Mouse (Mus musculus) kidney, embryonic 14.5 days (tissue): ENCODE measurements at regions not wholly inside any gene's neighbourhood (a gene's known extent, or its start where the extent isn't known, plus 50 kb on each side); places are given as distances from the start of the nearest gene placed in this dataset.
"Not testable (repeated sequence)": the region's sequence is repeated elsewhere in the genome, so short reads cannot be mapped to it uniquely, and the experiment has no call there.

Experiments used
- ATAC-seq: fragments of 200-750 bp; cut with Nextera tagmentation; 2 replicates; pipeline ENCODE4 v1.8.0; 2017; ENCODE audit warnings: moderate number of reproducible peaks, mild to moderate bottlenecking, moderate TSS enrichment, moderate library complexity; ENCODE audit not compliant: low FRiP score, low TSS enrichment
- H3K27ac ChIP-seq: fragments of 300-500 bp; sonication (generic); 2 replicates; pipeline ENCODE4 v1.5.1; 2014; ENCODE audit warnings: low read depth, mild to moderate bottlenecking, low read length, moderate library complexity, mixed read lengths
- H3K27me3 ChIP-seq: fragments of 300-500 bp; sonication (generic); 2 replicates; pipeline ENCODE4 v1.6.1; 2014; ENCODE audit warnings: mild to moderate bottlenecking, low read length; ENCODE audit not compliant: control insufficient read depth, insufficient read depth
- H3K36me3 ChIP-seq: fragments of 300-500 bp; sonication (generic); 2 replicates; pipeline ENCODE4 v1.6.1; 2014; ENCODE audit warnings: low read length, mixed read lengths; ENCODE audit not compliant: control insufficient read depth, insufficient read depth
- H3K4me1 ChIP-seq: fragments of 300-500 bp; sonication (generic); 2 replicates; pipeline ENCODE4 v1.6.1; 2014; ENCODE audit warnings: low read length, mixed read lengths; ENCODE audit not compliant: control insufficient read depth, insufficient read depth
- H3K4me2 ChIP-seq: fragments of 300-500 bp; sonication (generic); replicated peaks from 2 replicates; pipeline ENCODE4 v1.6.1; 2014; ENCODE audit warnings: low read depth, mild to moderate bottlenecking, low read length
- H3K4me3 ChIP-seq: fragments of 300-500 bp; sonication (generic); 2 replicates; pipeline ENCODE4 v1.5.1; 2014; ENCODE audit warnings: mild to moderate bottlenecking, low read length
- H3K9ac ChIP-seq: fragments of 300-500 bp; sonication (generic); 2 replicates; pipeline ENCODE4 v1.6.1; 2014; ENCODE audit warnings: low read depth, mild to moderate bottlenecking, low read length, moderate library complexity
- H3K9me3 ChIP-seq: fragments of 300-500 bp; sonication (generic); 2 replicates; pipeline ENCODE4 v1.6.1; 2016; ENCODE audit warnings: low read length; ENCODE audit not compliant: control insufficient read depth
- WGBS: fragments of 180-500 bp; shearing (Covaris S2); extraction: QIAGEN DNeasy Blood & Tissue Kit; methylation state at CpG from one replicate; pipeline ENCODE4 v1.1.7; 2014; 5-methylcytosine and 5-hydroxymethylcytosine counted together

DNA sequence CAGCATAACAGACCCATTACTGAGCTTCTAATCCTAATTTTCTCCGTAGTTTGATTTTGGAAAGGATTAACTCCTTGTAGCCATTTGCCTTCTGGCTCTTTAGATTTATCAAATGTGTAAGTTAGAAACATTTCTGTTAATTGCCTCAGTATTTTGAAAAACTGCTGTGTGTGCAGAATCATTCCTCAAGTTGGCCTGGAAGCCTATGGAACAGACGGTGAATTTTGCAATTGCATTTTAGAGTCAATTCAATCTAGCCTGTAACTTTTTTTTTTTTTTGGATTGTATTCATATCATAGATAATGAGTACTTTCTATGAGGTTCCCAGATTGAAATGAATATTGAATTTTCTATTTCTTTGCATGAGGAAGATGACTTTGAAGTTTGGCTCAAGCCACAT is 146.3 kb downstream of the Wdr20rt start:
- Histone ChIP-seq H3K9me3 (no peaks in the 10 kb centered on the region), H3K36me3 (no peaks in the 10 kb centered on the region), H3K4me3 (no peak overlapping the region), H3K4me1 (no peaks in the 10 kb centered on the region), H3K27me3 (no peaks in the 10 kb centered on the region), H3K4me2 (no peak overlapping the region), H3K9ac (no peak overlapping the region), H3K27ac (no peak overlapping the region)
- WGBS: 96% methylated on average over 2 of the region's 2 CpGs
- no peak for ATAC-seq

DNA sequence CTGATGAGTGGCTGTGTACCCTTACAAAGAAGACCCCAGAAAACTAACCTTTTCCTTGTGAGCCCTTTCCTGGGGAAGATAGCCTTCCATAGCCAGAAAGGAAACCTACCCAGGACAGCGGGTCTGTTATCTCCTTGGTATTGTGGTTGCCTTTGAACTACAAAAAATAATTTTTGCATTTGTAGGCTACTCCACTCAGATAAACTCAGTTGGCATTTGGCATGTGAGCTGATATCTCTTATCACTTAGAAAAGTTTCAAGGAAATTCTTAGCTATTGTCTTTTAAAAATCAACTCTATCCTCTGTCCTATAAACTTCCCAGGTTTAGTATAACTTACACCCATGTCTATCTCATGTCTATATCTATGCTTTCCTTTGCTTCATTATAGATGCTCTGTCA is 154.0 kb downstream of the Wdr20rt start:
- Histone ChIP-seq H3K4me2 (no peak overlapping the region), H3K9me3 (no peaks in the 10 kb centered on the region), H3K36me3 (no peaks in the 10 kb centered on the region), H3K9ac (no peak overlapping the region), H3K27ac (no peak overlapping the region), H3K27me3 (no peaks in the 10 kb centered on the region), H3K4me3 (no peak overlapping the region), H3K4me1 (no peaks in the 10 kb centered on the region)
- ATAC-seq: no peak
- WGBS: 86% methylated on average over 1 of the region's 1 CpGs

DNA sequence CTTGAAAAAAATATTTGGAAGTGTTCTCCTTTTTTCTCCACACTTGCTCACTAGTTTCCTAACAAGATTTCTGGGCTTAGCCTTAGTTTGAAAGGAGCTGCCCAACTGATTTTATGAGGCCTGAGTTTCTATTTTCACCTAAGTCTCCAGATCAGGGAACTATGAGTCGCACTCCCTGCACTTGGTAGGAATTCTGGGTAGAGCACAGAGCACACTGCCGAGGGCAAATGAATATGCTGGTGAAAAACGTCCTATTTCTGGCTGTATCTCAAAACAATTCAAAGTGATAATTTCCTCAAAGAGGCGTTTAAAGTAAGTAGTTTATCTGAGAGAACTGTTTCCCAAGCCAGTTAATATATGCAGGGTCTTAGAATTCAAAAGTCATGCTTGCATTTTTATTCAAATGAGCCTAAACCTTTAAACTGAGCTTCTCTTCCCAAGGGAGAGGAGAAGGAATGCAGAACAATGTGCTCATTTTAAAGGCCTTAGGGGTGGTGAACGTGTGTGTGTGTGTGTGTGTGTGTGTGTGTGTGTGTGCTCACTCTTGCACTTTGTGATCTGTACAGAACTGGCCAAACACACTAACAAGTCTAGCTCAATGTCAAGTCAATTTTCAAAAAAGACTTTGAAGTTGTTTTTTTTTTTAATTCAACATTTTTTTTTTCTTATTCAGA is 156.9 kb downstream of the Wdr20rt start:
- no peak for ATAC-seq
- Histone ChIP-seq H3K4me2 (no peak overlapping the region), H3K27me3 (no peaks in the 10 kb centered on the region), H3K4me3 (no peak overlapping the region), H3K4me1 (no peaks in the 10 kb centered on the region), H3K27ac (no peak overlapping the region), H3K9ac (no peak overlapping the region), H3K9me3 (no peaks in the 10 kb centered on the region), H3K36me3 (no peaks in the 10 kb centered on the region)
- 53% methylated on average over 5 of the region's 5 CpGs for WGBS

DNA sequence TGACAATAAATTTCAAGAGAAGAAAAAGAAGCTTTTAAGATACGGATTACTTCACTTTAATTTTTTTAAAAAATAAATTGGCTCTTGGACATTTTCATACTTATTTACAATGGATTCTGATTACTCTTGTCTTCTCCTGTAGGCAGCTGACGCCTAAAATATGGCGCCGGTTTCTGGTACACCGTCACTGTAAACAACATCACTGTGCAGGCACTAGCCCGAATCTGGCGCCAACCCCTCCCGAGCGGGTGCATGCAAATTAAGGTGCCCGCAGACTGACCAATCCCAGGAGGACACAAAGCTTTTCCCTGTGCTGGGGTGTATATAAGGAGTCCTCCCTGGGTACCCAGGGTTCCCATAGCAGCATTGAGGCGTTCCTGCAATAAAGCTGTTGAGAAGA is 157.5 kb downstream of the Wdr20rt start:
- H3K4me2 ChIP-seq, H3K9me3 ChIP-seq, H3K27ac ChIP-seq, H3K4me1 ChIP-seq, ATAC-seq, H3K36me3 ChIP-seq, H3K9ac ChIP-seq, H3K4me3 ChIP-seq, H3K27me3 ChIP-seq: not testable (repeated sequence)
- 95% methylated on average over 10 of the region's 11 CpGs for WGBS

DNA sequence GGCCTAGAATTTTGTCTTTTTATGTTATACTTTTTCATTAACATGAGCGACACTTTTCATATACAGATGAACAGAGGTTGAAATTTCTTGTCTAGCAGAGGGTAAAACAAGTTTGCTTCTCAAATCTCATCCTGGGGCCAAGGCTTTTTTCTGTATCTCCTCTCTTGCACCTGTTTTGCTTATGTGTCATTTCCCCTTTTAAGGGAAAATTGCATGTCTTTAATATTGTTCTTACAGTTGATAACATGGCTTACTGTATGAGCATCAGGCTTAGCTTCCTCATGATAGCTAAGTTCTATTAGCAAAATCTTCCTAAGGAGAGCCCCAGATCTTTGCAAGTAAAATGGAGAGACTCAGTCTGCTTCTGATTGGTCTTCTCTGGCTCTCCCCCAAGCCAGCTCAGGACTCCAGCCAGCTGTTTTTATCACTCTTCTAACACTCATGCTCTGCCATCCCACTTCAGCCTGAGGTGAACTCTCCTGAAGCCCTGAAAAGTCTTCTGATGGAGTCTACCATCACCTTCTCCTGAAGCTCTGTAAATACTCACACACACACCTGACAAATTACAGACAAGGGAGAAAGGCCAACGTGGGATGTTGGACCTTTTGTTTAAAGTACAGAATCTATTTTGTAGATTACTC is 160.8 kb downstream of the Wdr20rt start:
- WGBS: 85% methylated on average over 2 of the region's 2 CpGs
- ATAC-seq: no peak
- no peak overlapping the region for H3K4me3 ChIP-seq

DNA sequence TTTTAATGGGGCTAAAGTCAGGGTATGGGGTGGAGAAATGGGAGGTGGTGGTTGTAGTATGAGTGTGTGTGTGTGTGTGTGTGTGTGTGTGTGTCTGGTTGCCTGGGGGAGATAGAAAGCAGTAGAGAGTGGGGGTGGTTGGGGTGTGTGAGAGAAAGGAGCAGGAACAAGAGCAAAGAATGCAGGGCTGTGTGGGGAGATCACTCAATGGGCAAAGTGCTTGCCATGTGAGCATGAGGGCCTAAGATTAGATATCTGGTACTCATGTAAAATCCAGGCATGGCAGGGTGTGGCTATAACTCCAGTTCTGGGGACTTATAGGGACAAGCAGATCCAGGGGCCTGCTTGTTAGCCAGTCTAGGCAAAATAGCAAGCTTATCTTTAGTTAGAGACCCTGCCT is 161.7 kb downstream of the Wdr20rt start:
- H3K4me2 ChIP-seq: no peak overlapping the region
- ATAC-seq: no peak
- H3K4me3 ChIP-seq: no peak overlapping the region
- H3K27ac ChIP-seq: no peak overlapping the region
- H3K36me3 ChIP-seq: no peaks in the 10 kb centered on the region
- no peaks in the 10 kb centered on the region for H3K27me3 ChIP-seq
- no peaks in the 10 kb centered on the region for H3K9me3 ChIP-seq
- H3K4me1 ChIP-seq: no peaks in the 10 kb centered on the region
- no peak overlapping the region for H3K9ac ChIP-seq

More for the DNA sequence above, 160.8 kb downstream of the Wdr20rt start:
- H3K36me3 ChIP-seq: no peaks in the 10 kb centered on the region
- no peaks in the 10 kb centered on the region for H3K27me3 ChIP-seq
- no peak overlapping the region for H3K9ac ChIP-seq
- no peaks in the 10 kb centered on the region for H3K4me1 ChIP-seq
- no peaks in the 10 kb centered on the region for H3K9me3 ChIP-seq
- no peak overlapping the region for H3K4me2 ChIP-seq
- no peak overlapping the region for H3K27ac ChIP-seq

DNA sequence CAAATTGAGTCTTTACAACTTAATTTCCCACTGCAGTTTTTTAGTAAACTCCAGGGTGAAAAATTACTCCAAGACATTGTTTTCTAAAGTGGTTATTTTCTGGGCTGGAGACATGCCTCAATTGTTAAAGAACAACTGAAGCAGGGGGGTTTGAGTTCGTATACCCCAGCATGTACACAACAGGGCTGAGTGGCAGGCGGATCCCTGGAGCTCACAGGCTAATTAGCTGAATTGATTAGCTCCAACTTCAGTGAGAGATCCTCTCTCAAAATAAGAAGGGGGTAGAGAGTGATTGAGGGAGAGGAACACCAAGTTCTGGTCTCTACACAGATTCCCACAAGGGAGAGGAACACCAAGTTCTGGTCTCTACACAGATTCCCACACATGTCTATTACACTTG is 164.2 kb downstream of the Wdr20rt start:
- WGBS: 73% methylated on average over 2 of the region's 2 CpGs
- H3K27me3 ChIP-seq: no peaks in the 10 kb centered on the region
- ATAC-seq: peak; percentile 35; the same call in 1 of the 2 replicates

DNA sequence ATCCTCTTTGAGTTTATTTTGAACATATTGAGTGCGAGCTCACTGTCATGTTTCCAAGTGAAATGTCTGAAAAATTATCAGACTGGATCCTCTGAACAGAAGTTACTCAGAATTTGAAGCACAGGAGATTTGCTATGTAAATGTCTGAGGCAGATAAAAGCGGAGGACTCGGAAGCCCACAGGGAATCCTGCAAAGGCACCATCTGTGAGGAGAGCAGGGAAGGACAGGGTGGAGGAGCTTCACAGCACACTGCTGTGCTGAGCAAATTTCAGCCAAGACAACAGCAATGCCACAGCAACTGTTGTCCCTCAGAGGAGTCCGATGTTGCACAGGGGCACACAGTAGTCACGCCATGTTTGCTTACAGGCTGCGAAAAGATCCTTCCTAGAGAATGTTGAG is 165.0 kb downstream of the Wdr20rt start:
- H3K9me3 ChIP-seq: no peaks in the 10 kb centered on the region
- WGBS: 94% methylated on average over 6 of the region's 6 CpGs
- no peaks in the 10 kb centered on the region for H3K4me1 ChIP-seq
- ATAC-seq: no peak
- H3K4me3 ChIP-seq: no peak overlapping the region
- H3K27ac ChIP-seq: no peak overlapping the region
- H3K27me3 ChIP-seq: no peaks in the 10 kb centered on the region
- no peak overlapping the region for H3K4me2 ChIP-seq
- H3K9ac ChIP-seq: no peak overlapping the region
- no peaks in the 10 kb centered on the region for H3K36me3 ChIP-seq

More for the DNA sequence above, 164.2 kb downstream of the Wdr20rt start:
- Histone ChIP-seq H3K4me3 (no peak overlapping the region), H3K9ac (no peak overlapping the region), H3K9me3 (no peaks in the 10 kb centered on the region), H3K4me1 (no peaks in the 10 kb centered on the region), H3K4me2 (no peak overlapping the region), H3K36me3 (no peaks in the 10 kb centered on the region), H3K27ac (no peak overlapping the region)

DNA sequence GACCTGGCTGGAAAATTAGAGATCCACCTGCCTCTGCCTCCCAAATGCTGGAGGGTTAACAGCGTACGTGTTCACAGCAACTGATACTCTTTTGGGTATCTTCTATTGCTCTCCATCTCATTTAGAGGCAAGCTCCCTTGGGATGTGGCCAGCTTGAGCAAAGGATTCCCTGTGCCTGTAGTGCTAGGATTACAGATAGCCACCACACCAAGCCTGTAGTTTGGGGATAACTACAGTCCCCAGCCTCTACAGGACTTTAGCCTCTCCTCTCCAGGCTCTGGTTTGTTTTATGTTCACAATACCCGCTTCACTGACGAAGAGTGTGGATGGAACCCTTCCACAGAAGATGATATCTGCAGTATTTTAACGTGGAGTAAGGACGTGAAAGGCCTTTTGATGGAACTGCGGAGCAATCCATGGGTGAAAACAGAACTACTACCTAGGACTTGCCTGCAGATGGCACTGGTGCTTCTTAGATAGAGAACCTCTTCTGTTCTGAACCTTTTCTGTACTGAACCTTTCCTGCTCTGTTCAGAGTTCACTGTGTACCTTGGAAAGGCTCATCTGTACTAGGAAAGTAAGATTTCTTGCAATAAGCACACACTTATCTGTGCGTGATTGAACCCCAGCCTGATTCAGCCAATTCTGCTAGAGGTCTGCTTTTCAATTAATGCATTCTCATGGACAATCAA is 176.6 kb downstream of the Wdr20rt start:
- Histone ChIP-seq H3K36me3 (no peaks in the 10 kb centered on the region), H3K9me3 (no peaks in the 10 kb centered on the region), H3K4me2 (no peak overlapping the region), H3K4me1 (no peaks in the 10 kb centered on the region), H3K4me3 (no peak overlapping the region), H3K27me3 (no peaks in the 10 kb centered on the region), H3K27ac (no peak overlapping the region), H3K9ac (no peak overlapping the region)
- WGBS: 47% methylated on average over 8 of the region's 8 CpGs
- ATAC-seq: peak; percentile 88
